Comparison of ENCODE assay signal across 8 mouse cellular contexts in the genomic region with DNA sequence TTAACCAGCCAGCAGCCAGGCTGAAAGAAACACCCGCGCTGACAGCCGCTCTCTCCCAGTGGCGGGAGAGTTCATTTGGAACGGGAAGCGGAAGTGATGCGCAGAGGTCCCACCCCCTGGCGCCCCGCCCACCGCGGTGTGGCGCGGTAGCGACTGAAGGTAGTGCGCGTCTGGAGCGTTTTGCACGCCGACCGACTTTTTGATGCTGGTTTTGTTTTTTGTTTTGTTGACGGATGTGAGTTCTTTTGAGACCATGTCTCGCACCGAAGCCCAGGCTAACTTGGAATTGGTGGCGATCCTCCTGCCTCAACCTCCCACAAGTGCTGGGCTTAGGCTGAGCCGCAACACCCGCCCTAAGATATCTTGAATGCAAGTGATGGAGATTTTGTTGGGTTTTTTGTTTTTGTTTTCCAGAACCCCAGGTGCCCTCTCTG. TPM values are rescaled to one million over a fixed set of nuclear protein-coding genes. Genes with fewer than 3 reads are reported as not detected.
DNase-seq lines count a peak whose midpoint lies in the region; ATAC-seq and TF ChIP-seq lines count a peak whose summit lies in the region.

A gene (minus strand): TSS at position 88 of the 434 bp plus-strand sequence.

- peak within 1 kb of the TSS; percentile 54 for H3K9ac ChIP-seq in lung, postnatal 0 days (replicated peaks; ENCODE audit: low read depth)

- DNase-seq in Muller cell, postnatal 12 days (ENCODE audit: inconsistent ontology term): peak; percentile 90
- peak; percentile 87 for DNase-seq in cerebellum, adult 8-10 months
- peak; percentile 87 to 90 for DNase-seq in layer of hippocampus, postnatal 10 days (ENCODE audit: low spot score in 2 of 2)
- DNase-seq in lung, postnatal 0 days (ENCODE audit: low spot score): peak; percentile 90
- peak; percentile 77 for DNase-seq in ovary, postnatal 10 days (ENCODE audit: low spot score)
- peak; percentile 79 to 87 for DNase-seq in thymus, postnatal 10 days (ENCODE audit: low spot score in 2 of 2)

- TF ChIP-seq EP300 in lung, postnatal 0 days (IDR thresholded peaks at IDR 0.05): no peak

- peak within 1 kb of the TSS; percentile 97 for H3K4me2 ChIP-seq in lung, postnatal 0 days (replicated peaks; ENCODE audit: low read depth, low read length)

- H3K36me3 ChIP-seq in lung, postnatal 0 days (ENCODE audit: insufficient read depth, low read length): no peaks in the 10 kb centered on the region; the same call in 1 of the 2 replicates

- peak within 1 kb of the TSS; percentile 72 for H3K4me3 ChIP-seq in lung, postnatal 0 days (ENCODE audit: low read depth, low read length)

- ATAC-seq in frontal cortex, adult (ENCODE audit: low TSS enrichment): peak; percentile 86
- ATAC-seq in hematopoietic stem cell, adult 5-6 weeks (replicated peaks in 1 of 2; ENCODE audit: insufficient read depth in 1 of 2, low FRiP score in 2 of 2, low TSS enrichment in 1 of 2, low read depth in 1 of 2, poor library complexity in 2 of 2, severe bottlenecking in 2 of 2): peak; percentile 91 to 92
- peak; percentile 91 for ATAC-seq in lung, postnatal 0 days

- under 1% methylated on average over 26 of the region's 26 CpGs for WGBS in lung, postnatal 0 days

- 0 out of 2 replicates have a peak, but pooled peaks have one; percentile 7 for TF ChIP-seq CTCF in lung, postnatal 0 days (IDR thresholded peaks at IDR 0.05)

- no peaks in the 10 kb centered on the region for H3K4me1 ChIP-seq in lung, postnatal 0 days (ENCODE audit: insufficient read depth, low read depth, low read length)

- H3K9me3 ChIP-seq in lung, postnatal 0 days (ENCODE audit: low read length): no peaks in the 10 kb centered on the region

- peak within 1 kb of the TSS; percentile 68 for H3K27ac ChIP-seq in lung, postnatal 0 days (ENCODE audit: low read length)

- H3K27me3 ChIP-seq in lung, postnatal 0 days (replicated peaks; ENCODE audit: insufficient read depth, low read length): no peaks in the 10 kb centered on the region

RNA-seq across cellular contexts. Expression of the gene that starts here (rescaled TPM):
- 62.6 and 81.5 TPM in 2 replicates for total RNA-seq in hematopoietic stem cell, adult 5-6 weeks (2017)
- total RNA-seq in layer of hippocampus, postnatal 10 days (2021): 1 to 10 TPM; 7.2 to 8.6 TPM
- 7.1 and 7.6 TPM in 2 replicates for polyA plus RNA-seq in lung, postnatal 0 days (2015; fragmentation: Nextera tagmentation; extraction: Ambion mirVana)

Comparison
In these comparisons a context has a peak if more than half of its experiments do, and no peak if none do; other contexts are left out.
1. Peak in every context shown above with its lines: DNase-seq, ATAC-seq, H3K4me3 ChIP-seq and H3K27ac ChIP-seq.